Mouse (Mus musculus): ENCODE results near the gene Cpeb4. TPM values are rescaled to one million over a fixed set of nuclear protein-coding genes. Genes with fewer than 3 reads are reported as not detected.

Gene Cpeb4
- polyA plus RNA-seq (2014; fragmentation: Nextera tagmentation; extraction: Ambion mirVana), result 8.7 and 10.2 TPM in 2 replicates

- Histone ChIP-seq H3K9ac (ENCODE audit: low read length) (peak within 1 kb of the TSS; percentile 74), H3K36me3 (ENCODE audit: control insufficient read depth, insufficient read depth, low read length) (no peaks in the 10 kb centered on the region), H3K27ac (ENCODE audit: low read depth, low read length) (peak within 1 kb of the TSS; percentile 39), H3K4me3 (ENCODE audit: low read depth, low read length) (peak within 1 kb of the TSS; percentile 88), H3K9me3 (ENCODE audit: control insufficient read depth, low read length) (no peaks in the 10 kb centered on the region), H3K4me1 (replicated peaks; ENCODE audit: control insufficient read depth, insufficient read depth, low read length) (0 out of 2 replicates have a peak, but pooled peaks cover 3% of the 10 kb centered on the region), H3K4me2 (ENCODE audit: low read depth, low read length, severe bottlenecking) (peak within 1 kb of the TSS; percentile 87), H3K27me3 (ENCODE audit: control insufficient read depth, insufficient read depth, low read length) (no peaks in the 10 kb centered on the region)
- DNase-seq (ENCODE audit: low spot score) (no peak), ATAC-seq (replicated peaks; ENCODE audit: low FRiP score) (no peak)
- 84% methylated on average over 4 of the region's 4 CpGs for WGBS
Observed at GRCm38 (mm10) chr11:31871911-31872310, at the start of gene Cpeb4. TSS of gene Cpeb4 (plus strand) at chr11:31872211.

DNA sequence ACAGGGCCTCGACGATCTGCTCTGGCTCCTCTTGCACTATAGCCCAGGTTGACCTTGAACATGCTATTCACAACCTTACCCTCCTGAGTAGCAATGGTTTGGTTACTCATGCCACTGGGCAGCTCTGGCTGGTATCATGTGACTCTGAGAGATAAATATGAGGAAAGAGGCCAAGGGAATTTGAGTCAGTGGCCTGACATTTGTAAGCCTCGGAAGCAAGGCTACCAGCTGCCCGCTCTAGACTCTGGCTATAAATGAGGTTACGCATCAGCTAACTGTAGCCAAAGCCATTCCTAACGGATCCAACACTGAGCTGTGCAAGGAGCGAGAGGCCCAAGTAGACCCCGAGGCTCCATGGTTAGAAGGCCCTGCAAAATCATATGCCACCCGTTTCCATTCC, 49.5 kb upstream of the Cpeb4 start:
- Histone ChIP-seq H3K4me2 (ENCODE audit: low read depth, low read length, severe bottlenecking) (no peak overlapping the region), H3K9me3 (ENCODE audit: control insufficient read depth, low read length) (no peaks in the 10 kb centered on the region), H3K36me3 (ENCODE audit: control insufficient read depth, insufficient read depth, low read length) (no peaks in the 10 kb centered on the region), H3K4me1 (replicated peaks; ENCODE audit: control insufficient read depth, insufficient read depth, low read length) (no peaks in the 10 kb centered on the region), H3K9ac (ENCODE audit: low read length) (no peak overlapping the region), H3K27ac (ENCODE audit: low read depth, low read length) (no peak overlapping the region), H3K4me3 (ENCODE audit: low read depth, low read length) (no peak overlapping the region), H3K27me3 (ENCODE audit: control insufficient read depth, insufficient read depth, low read length) (no peaks in the 10 kb centered on the region)
- ATAC-seq (replicated peaks; ENCODE audit: low FRiP score) (no peak), DNase-seq (ENCODE audit: low spot score) (no peak)
- WGBS, result 92% methylated on average over 9 of the region's 9 CpGs

GRCm38 (mm10) chr11:31823513-31823912, 48.5 kb upstream of the Cpeb4 start:
- Histone ChIP-seq H3K27me3 (ENCODE audit: control insufficient read depth, insufficient read depth, low read length) (no peaks in the 10 kb centered on the region), H3K4me3 (ENCODE audit: low read depth, low read length) (no peak overlapping the region), H3K27ac (ENCODE audit: low read depth, low read length) (no peak overlapping the region), H3K36me3 (ENCODE audit: control insufficient read depth, insufficient read depth, low read length) (no peaks in the 10 kb centered on the region), H3K4me1 (replicated peaks; ENCODE audit: control insufficient read depth, insufficient read depth, low read length) (no peaks in the 10 kb centered on the region), H3K9me3 (ENCODE audit: control insufficient read depth, low read length) (no peaks in the 10 kb centered on the region), H3K4me2 (ENCODE audit: low read depth, low read length, severe bottlenecking) (no peak overlapping the region), H3K9ac (ENCODE audit: low read length) (no peak overlapping the region)
- ATAC-seq (replicated peaks; ENCODE audit: low FRiP score), result no peak
- no peak for DNase-seq (ENCODE audit: low spot score)
- 83% methylated on average over 7 of the region's 7 CpGs for WGBS

GRCm38 (mm10) chr11:31824504-31825166, 47.4 kb upstream of the Cpeb4 start:
- WGBS, result 88% methylated on average over 14 of the region's 14 CpGs
- H3K27me3 ChIP-seq (ENCODE audit: control insufficient read depth, insufficient read depth, low read length), result no peaks in the 10 kb centered on the region
- ATAC-seq (replicated peaks; ENCODE audit: low FRiP score) (no peak), DNase-seq (ENCODE audit: low spot score) (no peak)
- H3K9ac ChIP-seq (ENCODE audit: low read length), result no peak overlapping the region
- H3K9me3 ChIP-seq (ENCODE audit: control insufficient read depth, low read length), result no peaks in the 10 kb centered on the region
- no peak overlapping the region for H3K4me2 ChIP-seq (ENCODE audit: low read depth, low read length, severe bottlenecking)
- H3K36me3 ChIP-seq (ENCODE audit: control insufficient read depth, insufficient read depth, low read length), result no peaks in the 10 kb centered on the region
- H3K27ac ChIP-seq (ENCODE audit: low read depth, low read length), result no peak overlapping the region
- no peak overlapping the region for H3K4me3 ChIP-seq (ENCODE audit: low read depth, low read length)
- H3K4me1 ChIP-seq (replicated peaks; ENCODE audit: control insufficient read depth, insufficient read depth, low read length), result no peaks in the 10 kb centered on the region

DNA sequence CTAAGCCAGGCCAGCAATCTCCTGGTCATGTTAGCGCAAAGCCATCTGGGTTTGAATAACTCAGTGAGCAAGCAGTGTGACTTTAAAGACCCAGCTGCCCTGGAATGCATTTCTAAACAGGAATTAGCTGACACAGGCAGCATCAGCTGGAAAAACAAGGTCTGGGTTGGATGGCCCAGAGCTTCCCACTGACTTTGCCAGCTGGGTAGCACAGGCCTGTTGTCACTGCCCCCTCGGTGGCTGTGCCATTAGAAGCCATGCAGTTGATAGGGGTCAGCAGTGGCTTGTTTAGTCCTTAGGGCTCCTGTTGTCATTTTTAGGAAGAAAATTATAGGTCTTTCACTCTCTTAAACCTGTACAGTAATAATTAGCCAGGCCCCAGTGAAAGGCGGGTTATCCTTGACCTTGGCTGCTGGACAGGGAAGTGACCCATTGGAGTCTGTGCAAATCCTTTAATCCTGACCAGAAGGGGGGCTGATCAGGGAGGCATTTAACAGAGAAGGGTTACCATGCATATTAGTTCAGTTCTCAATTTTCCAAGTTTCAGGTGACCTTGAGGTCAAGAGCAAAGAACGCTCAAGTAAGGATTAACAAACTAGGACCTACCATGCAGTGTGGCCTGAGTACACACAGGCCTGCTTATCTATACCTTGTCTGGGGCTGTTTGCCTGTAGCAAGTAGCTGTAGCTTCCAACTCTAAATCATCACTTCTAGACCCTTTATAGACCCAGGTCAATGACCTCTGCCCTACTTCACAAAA, 43.8 kb upstream of the Cpeb4 start:
- 68% methylated on average over 4 of the region's 4 CpGs for WGBS
- no peak for DNase-seq (ENCODE audit: low spot score)
- Histone ChIP-seq H3K27ac (ENCODE audit: low read depth, low read length) (no peak overlapping the region), H3K36me3 (ENCODE audit: control insufficient read depth, insufficient read depth, low read length) (no peaks in the 10 kb centered on the region), H3K9me3 (ENCODE audit: control insufficient read depth, low read length) (no peaks in the 10 kb centered on the region), H3K4me2 (ENCODE audit: low read depth, low read length, severe bottlenecking) (no peak overlapping the region), H3K9ac (ENCODE audit: low read length) (no peak overlapping the region), H3K4me3 (ENCODE audit: low read depth, low read length) (no peak overlapping the region), H3K4me1 (replicated peaks; ENCODE audit: control insufficient read depth, insufficient read depth, low read length) (no peaks in the 10 kb centered on the region; the same call in 1 of the 2 replicates), H3K27me3 (ENCODE audit: control insufficient read depth, insufficient read depth, low read length) (no peaks in the 10 kb centered on the region)
- ATAC-seq (replicated peaks; ENCODE audit: low FRiP score), result no peak

DNA sequence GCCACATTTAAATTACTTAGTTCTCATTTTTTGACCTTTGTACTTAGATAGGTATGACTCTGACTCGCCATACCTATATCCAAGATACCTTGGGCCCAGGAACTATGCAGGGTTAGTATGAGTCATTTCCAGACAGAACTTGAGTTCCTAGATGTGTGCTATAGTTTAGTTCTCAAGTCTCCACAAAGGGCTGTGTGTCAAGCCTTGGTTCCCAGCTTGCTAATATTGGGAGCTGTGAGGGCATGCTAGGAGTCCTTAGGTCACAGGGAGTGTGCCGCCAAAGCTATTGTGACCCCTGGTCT, 43.3 kb upstream of the Cpeb4 start:
- DNase-seq (ENCODE audit: low spot score), result no peak
- no peak for ATAC-seq (replicated peaks; ENCODE audit: low FRiP score)
- no peaks in the 10 kb centered on the region for H3K27me3 ChIP-seq (ENCODE audit: control insufficient read depth, insufficient read depth, low read length)
- H3K9ac ChIP-seq (ENCODE audit: low read length), result no peak overlapping the region
- no peaks in the 10 kb centered on the region; the same call in 1 of the 2 replicates for H3K4me1 ChIP-seq (replicated peaks; ENCODE audit: control insufficient read depth, insufficient read depth, low read length)
- H3K4me3 ChIP-seq (ENCODE audit: low read depth, low read length), result no peak overlapping the region
- no peak overlapping the region for H3K27ac ChIP-seq (ENCODE audit: low read depth, low read length)
- no peak overlapping the region for H3K4me2 ChIP-seq (ENCODE audit: low read depth, low read length, severe bottlenecking)
- 86% methylated on average over 2 of the region's 2 CpGs for WGBS
- H3K36me3 ChIP-seq (ENCODE audit: control insufficient read depth, insufficient read depth, low read length), result no peaks in the 10 kb centered on the region
- H3K9me3 ChIP-seq (ENCODE audit: control insufficient read depth, low read length), result no peaks in the 10 kb centered on the region

DNA sequence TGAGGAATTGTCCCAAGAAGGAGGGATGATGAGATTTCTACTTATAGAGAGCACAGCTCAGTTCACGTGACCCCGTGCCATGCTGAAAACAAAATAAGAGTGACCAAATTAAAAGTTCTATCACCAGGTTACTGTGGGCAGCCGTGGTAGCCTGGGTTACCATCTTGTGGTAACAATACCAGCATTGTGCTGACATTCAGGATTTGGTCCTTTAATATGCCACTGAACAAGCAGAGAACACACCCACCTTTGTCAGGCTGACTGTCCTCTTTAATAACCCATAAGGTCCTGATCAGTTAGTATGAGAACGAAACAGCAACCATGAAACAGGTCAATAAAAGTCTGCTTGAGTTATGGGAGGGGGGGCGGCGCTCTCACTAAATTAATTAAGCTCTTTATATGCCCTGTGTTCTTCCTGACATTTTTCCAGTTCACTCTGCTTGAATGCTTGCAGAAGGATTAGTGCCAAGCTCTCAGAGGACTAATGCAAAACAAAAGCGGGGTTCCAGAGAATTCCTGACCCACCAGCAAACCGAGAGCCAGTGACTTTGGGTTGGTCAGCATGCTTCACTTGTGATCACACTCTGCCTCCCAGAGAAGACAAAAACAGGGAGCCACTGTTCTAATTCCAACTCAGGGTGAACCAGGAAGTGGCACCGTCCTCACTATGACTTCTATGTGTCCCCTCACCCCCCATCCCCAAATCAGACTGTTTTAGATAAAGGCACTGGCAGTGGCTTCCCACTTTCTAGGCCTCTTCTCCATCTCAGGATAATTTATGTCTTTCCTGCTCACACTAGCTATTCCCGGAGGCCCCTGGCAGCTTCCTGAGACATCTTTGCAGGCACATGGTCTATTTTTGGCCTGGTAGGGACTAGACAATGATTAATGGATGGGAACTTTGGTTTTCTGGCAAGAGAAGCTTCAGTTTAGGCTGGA, 41.5 kb upstream of the Cpeb4 start:
- H3K4me3 ChIP-seq (ENCODE audit: low read depth, low read length), result no peak overlapping the region
- DNase-seq (ENCODE audit: low spot score) (no peak), ATAC-seq (replicated peaks; ENCODE audit: low FRiP score) (peak; percentile 42; the same call in 1 of the 2 replicates)
- no peaks in the 10 kb centered on the region for H3K9me3 ChIP-seq (ENCODE audit: control insufficient read depth, low read length)
- no peak overlapping the region for H3K4me2 ChIP-seq (ENCODE audit: low read depth, low read length, severe bottlenecking)
- H3K4me1 ChIP-seq (replicated peaks; ENCODE audit: control insufficient read depth, insufficient read depth, low read length), result no peaks in the 10 kb centered on the region; the same call in 1 of the 2 replicates
- H3K27me3 ChIP-seq (ENCODE audit: control insufficient read depth, insufficient read depth, low read length), result no peaks in the 10 kb centered on the region
- H3K9ac ChIP-seq (ENCODE audit: low read length), result no peak overlapping the region
- WGBS, result 55% methylated on average over 10 of the region's 10 CpGs
- H3K36me3 ChIP-seq (ENCODE audit: control insufficient read depth, insufficient read depth, low read length), result no peaks in the 10 kb centered on the region
- H3K27ac ChIP-seq (ENCODE audit: low read depth, low read length), result no peak overlapping the region

- Histone ChIP-seq H3K27me3 (ENCODE audit: control insufficient read depth, insufficient read depth, low read length) (no peaks in the 10 kb centered on the region), H3K9me3 (ENCODE audit: control insufficient read depth, low read length) (no peaks in the 10 kb centered on the region), H3K4me2 (ENCODE audit: low read depth, low read length, severe bottlenecking) (no peak overlapping the region), H3K4me3 (ENCODE audit: low read depth, low read length) (no peak overlapping the region), H3K36me3 (ENCODE audit: control insufficient read depth, insufficient read depth, low read length) (no peaks in the 10 kb centered on the region), H3K9ac (ENCODE audit: low read length) (no peak overlapping the region), H3K27ac (ENCODE audit: low read depth, low read length) (no peak overlapping the region), H3K4me1 (replicated peaks; ENCODE audit: control insufficient read depth, insufficient read depth, low read length) (no peaks in the 10 kb centered on the region; the same call in 1 of the 2 replicates)
- ATAC-seq (replicated peaks; ENCODE audit: low FRiP score), result no peak
- WGBS, result 84% methylated on average over 5 of the region's 5 CpGs
- no peak for DNase-seq (ENCODE audit: low spot score)
Observed at GRCm38 (mm10) chr11:31831451-31831850, 40.6 kb upstream of the Cpeb4 start.
